Mouse (Mus musculus): Measurements from ENCODE around the gene Mknk2. TPM values are rescaled to one million over a fixed set of nuclear protein-coding genes. Genes with fewer than 3 reads are reported as not detected.
"Not testable (repeated sequence)": the region's sequence is repeated elsewhere in the genome, so short reads cannot be mapped to it uniquely, and the experiment has no call there.

The Mknk2 gene
- polyA plus RNA-seq, 1 experiment from 2014 or later: 56.2 TPM

DNA sequence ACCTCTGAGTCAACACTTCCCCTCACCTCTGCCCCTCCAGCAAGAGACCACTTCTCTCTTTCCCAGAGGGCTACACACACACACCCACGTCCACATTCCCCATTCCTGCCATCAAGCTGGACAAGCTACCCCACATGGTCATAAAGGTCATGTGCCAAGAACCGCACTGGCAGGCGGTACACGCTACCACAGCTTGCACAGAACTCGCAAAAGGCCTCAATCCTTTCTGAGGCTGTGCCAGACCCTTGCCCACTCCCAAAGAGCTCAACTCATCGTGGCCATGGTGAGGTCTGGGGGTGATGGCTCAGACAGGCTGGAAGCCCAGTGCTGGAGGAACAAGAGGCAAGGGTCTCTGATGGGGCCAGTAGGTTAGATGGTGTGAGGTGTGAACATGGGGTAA is 23.0 kb downstream of the Mknk2 start:
- WGBS: 90% methylated on average over 6 of the region's 6 CpGs
- Histone ChIP-seq H3K9me3 (no peaks in the 10 kb centered on the region), H3K27me3 (no peaks in the 10 kb centered on the region), H3K4me1 (replicated peaks) (peaks cover 44% of the 10 kb centered on the region), H3K36me3 (peaks cover 6% of the 10 kb centered on the region; the same call in 1 of the 2 replicates), H3K9ac (peak overlapping the region; percentile 94), H3K4me3 (peak overlapping the region; percentile 70), H3K4me2 (peak overlapping the region; percentile 77), H3K27ac (no peak overlapping the region)
- no peak for ATAC-seq (ENCODE audit: low FRiP score)

GRCm38 (mm10) chr10:80653156-80653720 is 24.7 kb downstream of the Mknk2 start:
- Histone ChIP-seq H3K4me2 (no peak overlapping the region), H3K27me3 (no peaks in the 10 kb centered on the region), H3K9ac (0 out of 2 replicates have a peak overlapping the region, but pooled peaks have one; percentile 11), H3K36me3 (peaks cover 18% of the 10 kb centered on the region), H3K27ac (no peak overlapping the region), H3K9me3 (no peaks in the 10 kb centered on the region), H3K4me3 (no peak overlapping the region), H3K4me1 (replicated peaks) (peaks cover 47% of the 10 kb centered on the region)
- ATAC-seq (ENCODE audit: low FRiP score): no peak
- whole genome bisulfite sequencing: 85% methylated on average over 6 of the region's 6 CpGs

DNA sequence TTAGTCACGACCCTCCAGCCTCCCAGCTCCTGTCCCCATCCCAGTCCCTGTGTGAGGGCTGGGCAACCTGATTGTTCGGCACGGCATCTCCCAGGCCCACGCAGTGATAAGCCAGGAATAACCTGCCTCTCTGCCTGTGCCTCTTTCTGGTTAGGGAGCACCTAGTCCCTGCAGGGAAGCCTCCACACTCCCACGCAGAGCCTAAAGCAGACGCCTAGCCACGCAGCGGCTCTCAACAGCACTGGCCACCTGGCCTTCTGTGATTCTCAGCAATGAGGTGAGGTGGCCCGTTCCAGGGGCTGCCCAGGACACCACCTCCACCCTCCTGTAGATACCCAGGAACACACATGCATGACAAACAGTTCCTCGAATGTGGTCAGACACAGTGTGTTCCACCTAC is 27.5 kb downstream of the Mknk2 start:
- no peaks in the 10 kb centered on the region for H3K27me3 ChIP-seq
- H3K4me2 ChIP-seq: no peak overlapping the region
- 94% methylated on average over 10 of the region's 10 CpGs for WGBS
- H3K4me1 ChIP-seq (replicated peaks): peaks cover 35% of the 10 kb centered on the region
- peaks cover 44% of the 10 kb centered on the region for H3K36me3 ChIP-seq
- H3K27ac ChIP-seq: no peak overlapping the region
- H3K9ac ChIP-seq: no peak overlapping the region
- ATAC-seq (ENCODE audit: low FRiP score): no peak
- no peaks in the 10 kb centered on the region for H3K9me3 ChIP-seq
- no peak overlapping the region for H3K4me3 ChIP-seq

DNA sequence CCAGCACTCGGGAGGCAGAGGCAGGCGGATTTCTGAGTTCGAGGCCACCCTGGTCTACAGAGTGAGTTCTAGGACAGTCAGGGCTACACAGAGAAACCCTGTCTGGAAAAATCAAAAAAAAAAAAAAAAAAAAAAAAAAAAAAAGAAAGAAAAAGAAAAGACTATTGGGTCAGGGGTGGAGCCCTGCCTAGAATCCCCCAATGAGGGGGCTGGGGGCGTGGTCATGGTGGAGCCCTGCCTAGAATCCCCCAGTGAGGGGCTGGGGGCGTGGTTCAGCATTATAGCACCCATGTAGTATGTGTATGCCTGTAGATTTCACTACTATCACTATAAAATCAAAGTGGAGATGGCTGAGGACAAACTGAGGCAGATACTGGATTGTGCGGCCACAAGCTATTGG is 28.0 kb downstream of the Mknk2 start:
- not testable (repeated sequence) for H3K27me3 ChIP-seq; H3K4me2 ChIP-seq; ATAC-seq (ENCODE audit: low FRiP score); H3K27ac ChIP-seq; H3K4me3 ChIP-seq; H3K9ac ChIP-seq; H3K9me3 ChIP-seq
- Histone ChIP-seq H3K4me1 (replicated peaks) (peaks cover 30% of the 10 kb centered on the region), H3K36me3 (peaks cover 49% of the 10 kb centered on the region)
- 86% methylated on average over 6 of the region's 6 CpGs for WGBS

- no peak for ATAC-seq (ENCODE audit: low FRiP score)
- Histone ChIP-seq H3K9me3 (no peaks in the 10 kb centered on the region), H3K4me2 (no peak overlapping the region), H3K36me3 (peaks cover 73% of the 10 kb centered on the region), H3K27ac (no peak overlapping the region), H3K9ac (no peak overlapping the region), H3K4me1 (replicated peaks) (peaks cover 6% of the 10 kb centered on the region; the same call in 1 of the 2 replicates), H3K4me3 (no peak overlapping the region), H3K27me3 (no peaks in the 10 kb centered on the region)
- WGBS: 91% methylated on average over 10 of the region's 10 CpGs
Observed at GRCm38 (mm10) chr10:80646936-80647335, 31.0 kb downstream of the Mknk2 start.

DNA sequence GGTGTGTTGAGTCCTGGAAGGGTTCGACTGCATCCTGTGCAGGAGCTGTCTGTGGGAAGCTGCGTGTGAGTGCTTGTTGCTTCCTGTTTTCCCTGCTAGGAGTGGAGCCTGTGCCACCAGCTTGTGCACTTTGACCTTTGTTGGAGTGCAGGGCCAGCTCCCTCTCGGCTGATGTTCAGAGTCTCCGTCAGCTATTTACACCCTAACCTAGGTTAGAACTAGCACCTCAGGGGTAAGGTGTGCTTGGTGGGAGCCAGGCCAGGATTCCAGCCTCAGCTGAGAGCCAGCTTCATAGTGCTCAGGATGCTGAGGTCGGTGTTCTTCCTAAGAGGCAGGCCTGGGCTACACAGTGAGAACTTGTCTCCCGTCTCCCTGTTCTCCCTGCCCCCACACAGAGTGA is 42.6 kb downstream of the Mknk2 start:
- Histone ChIP-seq H3K36me3 (peaks cover 75% of the 10 kb centered on the region), H3K4me1 (replicated peaks) (peaks cover 3% of the 10 kb centered on the region; the same call in 1 of the 2 replicates), H3K4me2 (no peak overlapping the region), H3K27me3 (no peaks in the 10 kb centered on the region), H3K9me3 (no peaks in the 10 kb centered on the region), H3K27ac (no peak overlapping the region), H3K4me3 (no peak overlapping the region), H3K9ac (no peak overlapping the region)
- no peak for ATAC-seq (ENCODE audit: low FRiP score)
- WGBS: 91% methylated on average over 6 of the region's 6 CpGs

- Histone ChIP-seq H3K9me3 (no peaks in the 10 kb centered on the region), H3K9ac (peak overlapping the region; percentile 36; the same call in 1 of the 2 replicates), H3K4me1 (replicated peaks) (peaks cover 58% of the 10 kb centered on the region), H3K4me2 (no peak overlapping the region), H3K27me3 (no peaks in the 10 kb centered on the region), H3K4me3 (no peak overlapping the region), H3K36me3 (peaks cover 11% of the 10 kb centered on the region), H3K27ac (peak overlapping the region; percentile 35; the same call in 1 of the 2 replicates)
- no peak for ATAC-seq (ENCODE audit: low FRiP score)
- 79% methylated on average over 9 of the region's 9 CpGs for whole genome bisulfite sequencing
Observed at GRCm38 (mm10) chr10:80628925-80629324, 49.0 kb downstream of the Mknk2 start.

DNA sequence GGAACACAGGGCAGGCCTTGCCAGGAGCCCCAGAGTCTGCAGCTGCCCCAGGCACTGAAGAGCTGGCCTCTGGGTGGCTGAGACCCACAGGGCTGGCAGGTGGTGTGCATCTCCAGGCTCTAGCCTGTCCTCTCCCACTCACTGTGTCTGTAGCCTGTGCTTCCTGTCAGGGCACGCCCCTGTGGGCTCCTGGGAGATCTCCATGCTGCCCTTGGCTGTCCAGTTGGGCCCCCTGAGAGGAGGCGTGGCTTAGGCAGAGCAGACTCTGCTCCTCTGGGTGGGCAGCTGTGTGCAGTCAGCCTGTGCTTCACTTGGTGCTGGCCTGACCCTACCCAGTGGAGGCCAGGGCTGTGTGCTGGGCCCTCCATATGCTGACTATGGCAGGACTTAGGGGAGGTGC is 50.2 kb downstream of the Mknk2 start:
- Histone ChIP-seq H3K27ac (peak overlapping the region; percentile 40; the same call in 1 of the 2 replicates), H3K27me3 (no peaks in the 10 kb centered on the region), H3K36me3 (peaks cover 9% of the 10 kb centered on the region; the same call in 1 of the 2 replicates), H3K9ac (peak overlapping the region; percentile 58), H3K4me3 (no peak overlapping the region), H3K4me1 (replicated peaks) (peaks cover 67% of the 10 kb centered on the region), H3K4me2 (no peak overlapping the region), H3K9me3 (no peaks in the 10 kb centered on the region)
- WGBS: 69% methylated on average over 2 of the region's 2 CpGs
- ATAC-seq (ENCODE audit: low FRiP score): no peak

DNA sequence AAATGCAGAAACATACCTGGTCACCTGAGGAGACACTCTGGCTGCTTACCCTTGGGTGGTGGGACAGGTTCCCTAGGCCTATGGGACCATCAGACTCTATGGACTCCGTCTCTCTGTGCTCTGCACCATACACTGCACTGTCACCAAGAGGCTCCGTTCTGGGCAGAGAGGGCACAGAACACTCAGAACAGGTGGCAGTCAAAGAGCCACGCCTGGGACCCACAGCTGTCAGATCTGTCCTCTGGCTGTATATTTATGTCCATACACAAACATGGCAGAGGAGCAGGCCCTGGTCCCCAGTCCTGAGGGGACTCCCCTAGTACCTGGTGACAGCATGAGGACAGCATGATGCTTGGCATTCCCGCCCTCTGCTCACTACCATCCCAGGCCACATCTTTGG is 52.1 kb downstream of the Mknk2 start:
- Histone ChIP-seq H3K4me3 (no peak overlapping the region), H3K4me2 (no peak overlapping the region), H3K9ac (0 out of 2 replicates have a peak overlapping the region, but pooled peaks have one; percentile 20), H3K4me1 (replicated peaks) (peaks cover 75% of the 10 kb centered on the region), H3K9me3 (no peaks in the 10 kb centered on the region), H3K36me3 (no peaks in the 10 kb centered on the region; the same call in 1 of the 2 replicates), H3K27ac (no peak overlapping the region), H3K27me3 (no peaks in the 10 kb centered on the region)
- ATAC-seq (ENCODE audit: low FRiP score): no peak
- 97% methylated on average over 4 of the region's 4 CpGs for WGBS

GRCm38 (mm10) chr10:80623457-80624191 is 54.3 kb downstream of the Mknk2 start:
- H3K4me1 ChIP-seq (replicated peaks): peaks cover 57% of the 10 kb centered on the region
- H3K27ac ChIP-seq: peak overlapping the region; percentile 96
- H3K4me3 ChIP-seq: peak overlapping the region; percentile 81
- peak overlapping the region; percentile 98 for H3K4me2 ChIP-seq
- no peak for ATAC-seq (ENCODE audit: low FRiP score)
- H3K9ac ChIP-seq: peak overlapping the region; percentile 97
- H3K9me3 ChIP-seq: no peaks in the 10 kb centered on the region
- H3K27me3 ChIP-seq: no peaks in the 10 kb centered on the region
- no peaks in the 10 kb centered on the region for H3K36me3 ChIP-seq
- 19% methylated on average over 15 of the region's 15 CpGs for WGBS

DNA sequence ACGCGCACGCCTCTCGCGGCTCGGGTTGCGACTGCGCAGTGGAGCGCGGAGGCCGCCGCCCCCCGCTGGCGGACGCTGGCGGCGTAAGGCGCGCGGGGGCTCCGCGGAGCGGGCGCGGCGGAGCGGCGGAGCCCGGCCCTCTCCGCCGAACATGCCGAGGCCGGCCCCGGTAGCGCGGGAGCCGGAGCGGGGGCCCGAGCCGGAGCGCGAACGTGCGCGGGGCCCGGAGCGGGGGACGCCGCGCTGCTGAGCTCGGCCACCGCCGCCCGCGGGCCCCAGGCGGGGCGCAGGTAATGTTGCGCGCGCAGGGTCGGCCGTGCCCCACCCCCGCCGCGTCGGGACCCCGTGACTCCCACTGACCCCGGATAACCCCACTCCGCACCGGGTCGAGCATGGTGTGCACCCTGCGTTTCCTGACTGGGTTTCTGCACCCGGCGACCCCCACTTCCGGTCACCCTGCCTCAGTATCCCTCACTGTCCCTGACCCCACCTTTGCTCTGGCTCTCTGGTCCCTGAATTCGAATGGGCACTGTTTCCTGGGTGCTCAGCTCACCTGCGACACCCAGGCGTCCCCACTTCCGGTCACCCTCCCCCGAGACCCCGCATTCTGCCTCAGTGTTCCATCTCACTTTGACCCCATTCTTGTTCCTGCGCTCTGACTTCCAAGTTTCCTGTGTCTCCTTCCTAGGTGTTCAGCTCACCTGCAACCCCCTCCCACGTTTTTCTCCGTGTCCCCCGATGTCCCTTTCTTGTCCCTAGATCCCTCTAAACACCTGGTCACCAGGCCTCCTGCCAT is 55.1 kb downstream of the Mknk2 start, which contains the start of gene Csnk1g2:
Gene Csnk1g2, plus strand, starts transcription at position 178 of the 796 bp plus-strand sequence.
- Histone ChIP-seq H3K36me3 (no peaks in the 10 kb centered on the region), H3K4me2 (peak within 1 kb of the TSS; percentile 98), H3K27ac (peak within 1 kb of the TSS; percentile 96), H3K9me3 (no peaks in the 10 kb centered on the region), H3K4me3 (peak within 1 kb of the TSS; percentile 81), H3K4me1 (replicated peaks) (peaks cover 49% of the 10 kb centered on the region), H3K27me3 (no peaks in the 10 kb centered on the region), H3K9ac (peak within 1 kb of the TSS; percentile 97)
- WGBS: under 1% methylated on average over 85 of the region's 85 CpGs
- peak; percentile 8 for ATAC-seq (ENCODE audit: low FRiP score)

All from hindbrain, embryonic 13.5 days (tissue).